Mouse (Mus musculus): ENCODE measurements around the gene Cep83.

- TF ChIP-seq POLR2A (IDR thresholded peaks at IDR 0.05; ENCODE audit: borderline replicate concordance, extremely low read depth, low read depth, low read length) = no peak
- no peak for TF ChIP-seq CTCF (IDR thresholded peaks at IDR 0.05; ENCODE audit: insufficient read depth, low read length)
Measured at GRCm38 (mm10) chr10:94829407-94829806, 141.0 kb downstream of the Cep83 start.

All from lung, adult 2 months (tissue).